Mouse (Mus musculus): ENCODE measurements around the gene Med23. TPM values are rescaled to one million over a fixed set of nuclear protein-coding genes. Genes with fewer than 3 reads are reported as not detected.

Gene Med23
- polyA plus RNA-seq, 1 experiment: 19.7 TPM

DNA sequence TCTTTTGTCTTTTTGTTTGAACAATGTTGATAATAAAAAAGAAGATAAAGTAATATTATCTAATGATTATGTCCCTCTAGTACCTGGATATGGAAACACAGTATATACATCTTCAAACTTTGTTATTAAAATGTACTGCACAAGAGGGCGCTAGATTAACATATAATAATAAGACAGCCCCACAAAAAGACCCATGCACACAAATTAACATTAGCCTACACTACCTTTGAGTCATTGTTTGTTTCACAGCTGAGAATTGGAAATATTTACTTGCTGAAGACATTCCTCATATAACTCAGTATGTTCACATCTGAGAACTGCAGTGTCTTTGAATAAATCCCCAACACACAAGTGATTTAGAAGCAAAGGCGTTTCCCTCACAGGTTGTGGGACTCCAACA lies 91.3 kb downstream of the Med23 start:
- no peak for DNase-seq (ENCODE audit: low spot score)

DNA sequence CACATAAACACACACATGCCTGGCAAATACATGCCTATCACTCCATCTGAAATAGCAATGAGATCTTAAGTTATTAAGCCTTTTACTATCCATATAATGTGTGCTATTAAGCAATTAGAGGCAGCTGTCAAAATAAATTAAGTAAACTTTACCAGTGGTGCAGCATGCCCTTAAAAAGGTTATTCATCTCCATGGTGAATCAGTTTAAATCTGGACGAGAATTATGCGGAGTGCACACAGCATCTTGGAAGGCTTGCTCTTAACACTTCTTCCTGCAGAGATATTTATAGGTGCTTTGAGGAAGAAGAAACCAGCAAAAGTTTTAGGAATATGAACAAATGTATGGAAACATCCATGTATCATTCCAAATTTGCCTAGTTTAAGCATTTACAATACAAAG lies 92.1 kb downstream of the Med23 start:
- no peak for DNase-seq (ENCODE audit: low spot score)

Other genes starting within 250 kb of the Med23 start
- gene Enpp1, start 157.8 kb upstream of the Med23 start, polyA plus RNA-seq (2012; rRNA removed): 10.2 and 14.5 TPM in 2 replicates
- gene Enpp3, start 27.2 kb upstream of the Med23 start, polyA plus RNA-seq (2012; rRNA removed): 6.6 and 10.0 TPM in 2 replicates
- 0.55 and 0.62 TPM in 2 replicates for gene Arg1, start 57.5 kb downstream of the Med23 start, polyA plus RNA-seq (2012; rRNA removed)

Measured in urinary bladder, adult 2 months (tissue).